Mouse (Mus musculus) neural tube, embryonic 14.5 days (tissue): ENCODE measurements around the gene Spred2. TPM values are rescaled to one million over a fixed set of nuclear protein-coding genes. Genes with fewer than 3 reads are reported as not detected.

Experiments
- ATAC-seq: fragments of 200-750 bp; cut with Nextera tagmentation; 2 replicates; pipeline ENCODE4 v1.8.0; 2017; ENCODE audit warnings: low read depth, mild to moderate bottlenecking, moderate TSS enrichment, moderate library complexity
- H3K27ac ChIP-seq: fragments of 300-500 bp; sonication (generic); 2 replicates; pipeline ENCODE4 v1.5.1; 2014; ENCODE audit warnings: low read depth, mild to moderate bottlenecking, control low read depth, low read length, moderate library complexity, mixed read lengths
- H3K27me3 ChIP-seq: fragments of 300-500 bp; sonication (generic); 2 replicates; pipeline ENCODE4 v1.6.1; 2014; ENCODE audit warnings: low read length; ENCODE audit not compliant: control insufficient read depth, insufficient read depth
- H3K36me3 ChIP-seq: fragments of 300-500 bp; sonication (generic); 2 replicates; pipeline ENCODE4 v1.6.1; 2014; ENCODE audit warnings: low read length, mixed read lengths; ENCODE audit not compliant: control insufficient read depth, insufficient read depth
- H3K4me1 ChIP-seq: fragments of 300-500 bp; sonication (generic); 2 replicates; pipeline ENCODE4 v1.6.1; 2014; ENCODE audit warnings: low read length; ENCODE audit not compliant: control insufficient read depth, insufficient read depth
- H3K4me2 ChIP-seq: fragments of 300-500 bp; sonication (generic); 2 replicates; pipeline ENCODE4 v1.6.1; 2014; ENCODE audit warnings: mild to moderate bottlenecking, low read depth, low read length, control low read depth
- H3K4me3 ChIP-seq: fragments of 300-500 bp; sonication (generic); 2 replicates; pipeline ENCODE4 v1.5.1; 2014; ENCODE audit warnings: low read depth, low read length, control low read depth, mixed read lengths
- H3K9ac ChIP-seq: fragments of 300-500 bp; sonication (generic); replicated peaks from 2 replicates; pipeline ENCODE4 v1.6.1; 2014; ENCODE audit warnings: low read depth, mild to moderate bottlenecking, control low read depth, low read length, mixed read lengths
- H3K9me3 ChIP-seq: fragments of 300-500 bp; sonication (generic); 2 replicates; pipeline ENCODE4 v1.6.1; 2016; ENCODE audit warnings: low read length; ENCODE audit not compliant: control insufficient read depth
- WGBS: fragments of 180-500 bp; shearing (Covaris S2); extraction: QIAGEN DNeasy Blood & Tissue Kit; methylation state at CpG from one replicate; pipeline ENCODE4 v1.1.7; 2014; 5-methylcytosine and 5-hydroxymethylcytosine counted together
- polyA plus RNA-seq: library from polyadenylated mRNA; unstranded; fragments of >200 nt; fragmentation: Nextera tagmentation; extraction: Ambion mirVana; gene quantifications from 2 replicates; pipeline ENCODE4 v1.2.1, GENCODE M21; 2014

Spred2 gene
- polyA plus RNA-seq, 1 experiment from 2014 or later = 6.8 TPM

GRCm38 (mm10) chr11:20072174-20072573 lies 148.0 kb downstream of the Spred2 start:
- no peak overlapping the region for H3K27ac ChIP-seq
- ATAC-seq = no peak
- no peaks in the 10 kb centered on the region for H3K27me3 ChIP-seq
- H3K9ac ChIP-seq = no peak overlapping the region
- 89% methylated on average over 3 of the region's 3 CpGs for WGBS
- no peak overlapping the region for H3K4me2 ChIP-seq
- no peaks in the 10 kb centered on the region for H3K4me1 ChIP-seq
- H3K9me3 ChIP-seq = no peaks in the 10 kb centered on the region
- no peak overlapping the region for H3K4me3 ChIP-seq
- H3K36me3 ChIP-seq = peaks cover 23% of the 10 kb centered on the region

GRCm38 (mm10) chr11:20072826-20073225 lies 148.7 kb downstream of the Spred2 start:
- peaks cover 27% of the 10 kb centered on the region for H3K36me3 ChIP-seq

More at GRCm38 (mm10) chr11:20072826-20073225, 148.7 kb downstream of the Spred2 start:
- no peak for ATAC-seq
- no peaks in the 10 kb centered on the region for H3K9me3 ChIP-seq
- no peak overlapping the region for H3K27ac ChIP-seq
- no peak overlapping the region for H3K4me2 ChIP-seq
- no peaks in the 10 kb centered on the region for H3K27me3 ChIP-seq
- no peak overlapping the region for H3K4me3 ChIP-seq
- H3K4me1 ChIP-seq = no peaks in the 10 kb centered on the region
- WGBS = 97% methylated on average over 5 of the region's 5 CpGs
- H3K9ac ChIP-seq = no peak overlapping the region

Other genes with a start within 250 kb of the Spred2 start
- 97.7 and 109 TPM in 2 replicates for gene Actr2, start 188.5 kb downstream of the Spred2 start, polyA plus RNA-seq